Mouse (Mus musculus): ENCODE results near the gene Tnip3. TPM values are rescaled to one million over a fixed set of nuclear protein-coding genes. Genes with fewer than 3 reads are reported as not detected.

Tnip3 gene
- polyA plus RNA-seq (2014; fragmentation: Illumina TruSeq; extraction: RNeasy Lipid Tissue Mini Kit (QIAGEN cat#74804); ENCODE audit: low read depth, low replicate concordance), result not detected

GRCm38 (mm10) chr6:65525192-65525591 lies at the start of gene Tnip3:
Gene Tnip3, plus strand, starts transcription at chr6:65525313.

DNA sequence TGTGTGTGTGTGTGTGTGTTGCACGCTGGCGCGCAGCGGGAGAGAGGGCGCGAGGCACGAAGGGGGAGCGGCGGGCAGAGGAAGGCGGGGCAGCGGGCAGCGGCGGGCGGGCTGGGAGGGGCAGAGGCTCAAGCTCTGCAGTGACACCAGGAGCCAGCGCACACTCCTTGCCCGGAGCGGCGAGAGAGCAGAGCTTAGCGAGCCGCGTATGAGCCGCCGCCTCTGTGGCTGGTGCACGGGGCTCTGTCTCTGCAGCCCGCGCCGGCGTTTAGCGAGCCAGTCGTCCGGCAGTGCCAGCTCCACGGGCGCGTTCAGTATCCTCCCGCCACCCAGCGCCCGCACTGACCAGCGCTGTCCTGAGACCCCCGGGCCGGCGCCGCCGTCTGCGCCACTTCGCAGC lies 146.3 kb downstream of the Tnip3 start, which contains the start of gene Ndnf:
Ndnf (plus strand) TSS at position 140 of the 400 bp plus-strand sequence.

Other genes starting within 250 kb of the Tnip3 start
- not detected for gene C130060K24Rik, start 144.2 kb upstream of the Tnip3 start, polyA plus RNA-seq (2014; fragmentation: Illumina TruSeq; extraction: RNeasy Lipid Tissue Mini Kit (QIAGEN cat#74804); ENCODE audit: low read depth, low replicate concordance)
- gene Ndnf, start 146.3 kb downstream of the Tnip3 start, polyA plus RNA-seq (2014; fragmentation: Illumina TruSeq; extraction: RNeasy Lipid Tissue Mini Kit (QIAGEN cat#74804); ENCODE audit: low read depth, low replicate concordance), result not detected

All from liver, adult 10 weeks (tissue).